Mouse (Mus musculus): ENCODE data around the gene Dlgap1. TPM values are rescaled to one million over a fixed set of nuclear protein-coding genes. Genes with fewer than 3 reads are reported as not detected.
"Not testable (repeated sequence)": the region's sequence is repeated elsewhere in the genome, so short reads cannot be mapped to it uniquely, and the experiment has no call there.

Dlgap1 gene
- total RNA-seq, 2 experiments from 2014 or later = 0.33 to 0.78 TPM

GRCm38 (mm10) chr17:70829217-70829616, 860.3 kb downstream of the Dlgap1 start:
- intact Hi-C loops (cut with DNase I) = no loop called here
- no peak for DNase-seq

GRCm38 (mm10) chr17:70829943-70830715, 861.3 kb downstream of the Dlgap1 start:
- intact Hi-C loops (cut with DNase I) = no loop called here
- DNase-seq = no peak

GRCm38 (mm10) chr17:70831591-70831990, 862.7 kb downstream of the Dlgap1 start:
- no peak for DNase-seq
- intact Hi-C loops (cut with DNase I) = no loop called here

GRCm38 (mm10) chr17:70832544-70832943, 863.7 kb downstream of the Dlgap1 start:
- intact Hi-C loops (cut with DNase I) = no loop called here

GRCm38 (mm10) chr17:70834430-70834965, 865.6 kb downstream of the Dlgap1 start:
- DNase-seq = peak; percentile 33 to 54
- intact Hi-C loops (cut with DNase I) = no loop called here

More at GRCm38 (mm10) chr17:70832544-70832943, 863.7 kb downstream of the Dlgap1 start:
- DNase-seq = peak; percentile 48 to 59

- intact Hi-C loops (cut with DNase I) = no loop called here
Measured at GRCm38 (mm10) chr17:70835071-70835790, 866.4 kb downstream of the Dlgap1 start.

GRCm38 (mm10) chr17:70836820-70837219, 867.9 kb downstream of the Dlgap1 start:
- DNase-seq = no peak
- intact Hi-C loops (cut with DNase I) = no loop called here

More at GRCm38 (mm10) chr17:70835071-70835790, 866.4 kb downstream of the Dlgap1 start:
- no peak for DNase-seq

GRCm38 (mm10) chr17:70837474-70837873, 868.6 kb downstream of the Dlgap1 start:
- DNase-seq; intact Hi-C loops (cut with DNase I): not testable (repeated sequence)

GRCm38 (mm10) chr17:70838031-70838430, 869.2 kb downstream of the Dlgap1 start:
- intact Hi-C loops (cut with DNase I) = no loop called here
- DNase-seq = no peak

- DNase-seq = no peak
- intact Hi-C loops (cut with DNase I) = no loop called here
Measured at GRCm38 (mm10) chr17:70838533-70838932, 869.7 kb downstream of the Dlgap1 start.

GRCm38 (mm10) chr17:70843252-70843651, 874.4 kb downstream of the Dlgap1 start:
- no peak for DNase-seq
- intact Hi-C loops (cut with DNase I) = no loop called here

GRCm38 (mm10) chr17:70844971-70845370, 876.1 kb downstream of the Dlgap1 start:
- DNase-seq = no peak
- intact Hi-C loops (cut with DNase I) = loop anchor here (5.0 kb wide), 1 partner anchor 337 kb away; the partner anchor contains the start of gene Lpin2

- no peak for DNase-seq
- intact Hi-C loops (cut with DNase I) = loop anchor here (5.0 kb wide), 1 partner anchor 337 kb away; the partner anchor contains the start of gene Lpin2
Measured at GRCm38 (mm10) chr17:70845543-70845942, 876.7 kb downstream of the Dlgap1 start.

GRCm38 (mm10) chr17:70846111-70846644, 877.3 kb downstream of the Dlgap1 start:
- intact Hi-C loops (cut with DNase I) = loop anchor here (5.0 kb wide), 1 partner anchor 336 kb away; the partner anchor contains the start of gene Lpin2
- no peak for DNase-seq

- intact Hi-C loops (cut with DNase I) = loop anchor here (1.0 to 5.0 kb wide), 2 partner anchors 121 to 335 kb away; partner anchors contain the start of gene Lpin2
- peak; percentile 38 to 45 for DNase-seq
Measured at GRCm38 (mm10) chr17:70847086-70847485, 878.2 kb downstream of the Dlgap1 start.

GRCm38 (mm10) chr17:70847751-70848510, 879.1 kb downstream of the Dlgap1 start:
- intact Hi-C loops (cut with DNase I) = loop anchor here (1.0 to 5.0 kb wide), 4 partner anchors 93 to 334 kb away; partner anchors contain the start of gene Lpin2
- DNase-seq = no peak

GRCm38 (mm10) chr17:70848511-70849398, 879.9 kb downstream of the Dlgap1 start:
- DNase-seq = peak in 1 of 2 experiments; percentile 56
- intact Hi-C loops (cut with DNase I) = loop anchor here (2.0 to 5.0 kb wide), 3 partner anchors 94 to 334 kb away; partner anchors contain the start of gene Lpin2

GRCm38 (mm10) chr17:70849399-70850232, 880.7 kb downstream of the Dlgap1 start:
- peak; percentile 87 to 88 for DNase-seq
- intact Hi-C loops (cut with DNase I) = loop anchor here (2.0 to 5.0 kb wide), 3 partner anchors 95 to 333 kb away; partner anchors contain the start of gene Lpin2

All from heart, postnatal 36 days (tissue).